Mouse (Mus musculus) embryonic fibroblast, embryonic 13.5 days (primary cell): ENCODE results near the gene Mex3d.
A peak's percentile ranks its signal among the peaks of the same experiment; 100 is the strongest.

Experiments used
- CTCF ChIP-seq: IDR thresholded peaks from 2 replicates; pipeline ENCODE4 v1.5.1; 2011; ENCODE audit warnings: mild to moderate bottlenecking, control low read depth, low read length, moderate library complexity, borderline replicate concordance; ENCODE audit not compliant: insufficient read depth
- POLR2A ChIP-seq: IDR thresholded peaks from 2 replicates; pipeline ENCODE4 v1.6.1; 2011; ENCODE audit warnings: low read depth, mild to moderate bottlenecking, control low read depth, low read length, moderate library complexity

GRCm38 (mm10) chr10:80386735-80387471, 556 bp downstream of the Mex3d start:
- TF ChIP-seq POLR2A (peak; percentile 16; the same call in 1 of the 2 replicates), CTCF (no peak)
